Mouse (Mus musculus) cerebellum, adult 11 months (tissue): ENCODE data around the gene Kncn.

ENCODE experiments used
- DNase-seq: peaks from one replicate; pipeline ENCODE4 v3.0.0; 2022

The Kncn gene

DNA sequence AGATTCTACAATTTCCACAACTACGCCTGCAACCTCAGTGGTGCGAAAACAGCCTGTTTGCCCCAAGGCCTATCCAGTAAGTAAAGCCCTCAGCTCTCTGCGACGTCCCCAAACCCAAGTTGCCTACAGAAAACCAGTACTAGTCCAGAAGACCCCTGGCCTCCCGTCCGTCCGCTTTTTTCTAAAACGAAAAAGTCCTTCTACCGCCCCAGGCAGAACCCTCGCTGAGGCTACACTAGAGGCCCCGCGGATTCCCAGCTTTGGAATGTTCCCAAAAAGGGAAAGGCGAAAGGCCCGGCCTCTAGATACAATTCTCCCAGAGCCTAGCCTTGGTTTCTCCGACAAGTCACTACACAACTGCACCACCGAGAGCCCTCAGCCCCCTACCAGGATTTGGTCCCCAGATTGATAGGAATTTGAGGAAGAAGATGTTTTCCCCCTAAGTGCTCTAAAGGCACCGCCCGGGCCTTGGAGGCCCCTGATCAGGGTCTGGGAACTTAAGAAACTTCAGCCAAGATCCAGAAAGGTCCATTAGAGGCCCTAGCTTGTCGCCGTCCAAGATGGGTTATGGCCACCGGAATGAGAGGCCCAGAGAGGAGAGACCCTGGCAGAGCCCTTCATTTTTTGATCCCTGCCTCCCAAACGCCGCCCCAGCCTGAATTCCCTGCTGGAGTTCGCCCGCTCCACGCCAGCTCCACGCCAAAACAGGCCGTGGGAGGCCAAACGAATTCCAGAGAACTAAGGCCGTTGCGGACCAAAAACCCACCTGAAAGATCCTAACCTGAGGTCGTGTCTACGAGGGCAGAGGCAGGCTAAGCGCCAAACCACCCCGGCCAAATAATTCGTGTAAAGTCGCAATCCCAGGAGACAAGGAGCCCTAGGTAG lies 54.3 kb downstream of the Kncn start:
- DNase-seq, result peak; percentile 32
